Mouse (Mus musculus) stomach, embryonic 16.5 days (tissue): ENCODE measurements around the gene Ifna13. TPM values are rescaled to one million over a fixed set of nuclear protein-coding genes. Genes with fewer than 3 reads are reported as not detected.

Experiments
- ATAC-seq: fragments of 200-750 bp; cut with Nextera tagmentation; 2 replicates; pipeline ENCODE4 v1.8.0; 2017; ENCODE audit warnings: moderate number of reproducible peaks, moderate TSS enrichment; ENCODE audit not compliant: insufficient read depth, low FRiP score
- H3K27ac ChIP-seq: fragments of 300-500 bp; sonication (generic); 2 replicates; pipeline ENCODE4 v1.5.1; 2014; ENCODE audit warnings: low read length
- H3K27me3 ChIP-seq: fragments of 300-500 bp; sonication (generic); 2 replicates; pipeline ENCODE4 v1.6.1; 2014; ENCODE audit warnings: low read length, control low read depth, mixed read lengths; ENCODE audit not compliant: control insufficient read depth, insufficient read depth
- H3K36me3 ChIP-seq: fragments of 300-500 bp; sonication (generic); 2 replicates; pipeline ENCODE4 v1.6.1; 2014; ENCODE audit warnings: low read length; ENCODE audit not compliant: control insufficient read depth, insufficient read depth
- H3K4me1 ChIP-seq: fragments of 300-500 bp; sonication (generic); 2 replicates; pipeline ENCODE4 v1.6.1; 2014; ENCODE audit warnings: low read length, control low read depth, mixed read lengths; ENCODE audit not compliant: control insufficient read depth, insufficient read depth
- H3K4me2 ChIP-seq: fragments of 300-500 bp; sonication (generic); 2 replicates; pipeline ENCODE4 v1.6.1; 2014; ENCODE audit warnings: low read depth, low read length, mixed read lengths
- H3K4me3 ChIP-seq: fragments of 300-500 bp; sonication (generic); replicated peaks from 2 replicates; pipeline ENCODE4 v1.5.1; 2014; ENCODE audit warnings: mild to moderate bottlenecking, low read length
- H3K9ac ChIP-seq: fragments of 300-500 bp; sonication (generic); 2 replicates; pipeline ENCODE4 v1.6.1; 2014; ENCODE audit warnings: low read length
- H3K9me3 ChIP-seq: fragments of 300-500 bp; sonication (generic); replicated peaks from 2 replicates; pipeline ENCODE4 v1.6.1; 2016; ENCODE audit warnings: low read length, control low read depth; ENCODE audit not compliant: control insufficient read depth
- WGBS: fragments of 180-500 bp; shearing (Covaris S2); extraction: QIAGEN DNeasy Blood & Tissue Kit; methylation state at CpG from one replicate; pipeline ENCODE4 v1.1.7; 2014; 5-methylcytosine and 5-hydroxymethylcytosine counted together
- polyA plus RNA-seq: library from polyadenylated mRNA; unstranded; fragments of >200 nt; fragmentation: Nextera tagmentation; extraction: Ambion mirVana; gene quantifications from 2 replicates; pipeline ENCODE4 v1.2.1, GENCODE M21; 2015

The Ifna13 gene
- not detected in 2 replicates for polyA plus RNA-seq

DNA sequence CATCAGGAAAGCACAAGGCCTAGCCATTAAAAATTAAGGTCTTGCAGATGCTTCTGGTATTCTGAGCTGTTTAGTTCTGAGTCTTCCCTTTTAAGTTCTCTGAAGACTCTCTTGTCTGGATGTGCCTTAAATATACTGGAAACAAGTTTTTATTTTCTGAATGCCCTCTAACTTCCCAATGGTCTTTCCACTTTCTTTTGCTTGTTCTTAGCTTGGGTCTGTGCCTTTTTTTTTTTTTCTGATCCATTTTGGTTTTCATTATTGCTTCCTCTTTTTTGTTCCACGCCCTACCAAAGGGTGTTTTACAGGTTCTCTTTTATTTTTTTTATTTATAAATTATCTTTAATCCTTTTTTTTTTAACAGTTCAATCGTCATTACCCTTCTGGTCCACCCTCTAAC, at the start of gene Ifna13:
Gene Ifna13, minus strand, starts transcription at position 101 of the 400 bp plus-strand sequence.
- Histone ChIP-seq H3K27me3 (no peaks in the 10 kb centered on the region), H3K9ac (no peak within 1 kb of the TSS), H3K9me3 (no peaks in the 10 kb centered on the region), H3K36me3 (no peaks in the 10 kb centered on the region), H3K4me2 (no peak within 1 kb of the TSS), H3K4me1 (no peaks in the 10 kb centered on the region), H3K4me3 (no peak within 1 kb of the TSS), H3K27ac (no peak within 1 kb of the TSS)
- no peak for ATAC-seq
- WGBS = 57% methylated on average over 2 of the region's 2 CpGs

DNA sequence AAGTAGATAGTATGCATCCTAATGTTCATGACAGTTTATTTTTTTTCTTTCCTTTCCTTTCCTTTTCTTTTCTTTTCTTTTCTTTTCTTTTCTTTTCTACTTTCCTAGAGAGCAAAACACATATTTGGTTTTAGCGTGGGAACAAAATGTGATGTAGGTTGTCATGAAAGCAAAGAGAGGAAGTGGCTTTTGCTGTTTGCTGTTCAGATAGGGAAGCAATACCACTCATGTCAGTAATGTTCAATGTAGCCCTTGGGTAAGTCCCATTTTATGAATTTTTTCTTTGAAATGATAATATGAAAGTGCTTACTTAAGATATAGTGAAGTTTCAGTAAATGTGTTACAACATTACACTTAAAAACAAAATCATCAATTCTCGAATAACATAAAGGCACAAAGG, 49.1 kb upstream of the Ifna13 start:
- Histone ChIP-seq H3K9ac (no peak overlapping the region), H3K36me3 (no peaks in the 10 kb centered on the region), H3K9me3 (no peaks in the 10 kb centered on the region), H3K4me1 (no peaks in the 10 kb centered on the region), H3K27me3 (no peaks in the 10 kb centered on the region), H3K4me2 (no peak overlapping the region), H3K27ac (no peak overlapping the region), H3K4me3 (no peak overlapping the region)
- WGBS = 87% methylated on average over 2 of the region's 2 CpGs
- ATAC-seq = no peak

- Histone ChIP-seq H3K36me3 (no peaks in the 10 kb centered on the region), H3K4me2 (no peak overlapping the region), H3K27me3 (no peaks in the 10 kb centered on the region), H3K4me3 (no peak overlapping the region), H3K9ac (no peak overlapping the region), H3K4me1 (no peaks in the 10 kb centered on the region), H3K27ac (no peak overlapping the region), H3K9me3 (no peaks in the 10 kb centered on the region)
- no peak for ATAC-seq
- 72% methylated on average over 1 of the region's 1 CpGs for WGBS
Observed at GRCm38 (mm10) chr4:88692537-88692936, 48.3 kb upstream of the Ifna13 start.

DNA sequence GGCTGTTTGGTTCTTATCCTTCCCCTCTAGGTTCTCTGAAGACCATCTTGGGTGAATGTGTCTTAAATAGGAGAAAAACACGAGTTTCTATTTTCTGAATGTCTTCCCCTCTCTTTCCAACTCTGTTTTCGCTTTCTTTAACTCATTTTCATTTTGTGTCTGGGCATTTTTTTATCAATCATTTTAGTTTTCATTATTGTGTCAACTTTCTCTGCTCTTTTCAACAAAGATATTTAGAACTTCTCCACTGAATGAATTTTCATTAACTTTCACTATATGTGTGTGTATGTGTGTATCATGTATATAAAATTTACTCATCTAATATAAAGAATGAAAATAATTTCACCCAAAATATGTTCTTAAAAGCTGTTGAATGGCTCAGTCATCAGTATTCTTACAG, 47.0 kb upstream of the Ifna13 start, which contains the start of gene Ifnab:
Gene Ifnab, minus strand, starts transcription at position 101 of the 400 bp plus-strand sequence.
- WGBS = 52% methylated on average over 2 of the region's 2 CpGs

GRCm38 (mm10) chr4:88683812-88684211, 39.6 kb upstream of the Ifna13 start, which contains the start of gene Ifna2:
Gene Ifna2, minus strand, starts transcription at chr4:88683912.
- Histone ChIP-seq H3K36me3 (no peaks in the 10 kb centered on the region), H3K9me3 (no peaks in the 10 kb centered on the region), H3K4me3 (no peak within 1 kb of the TSS), H3K4me2 (no peak within 1 kb of the TSS), H3K27ac (no peak within 1 kb of the TSS), H3K9ac (no peak within 1 kb of the TSS), H3K4me1 (no peaks in the 10 kb centered on the region), H3K27me3 (no peaks in the 10 kb centered on the region)
- no peak for ATAC-seq
- WGBS = 70% methylated on average over 1 of the region's 1 CpGs

More for the DNA sequence above, 47.0 kb upstream of the Ifna13 start, which contains the start of gene Ifnab:
- Histone ChIP-seq H3K27ac (no peak within 1 kb of the TSS), H3K4me1 (no peaks in the 10 kb centered on the region), H3K36me3 (no peaks in the 10 kb centered on the region), H3K4me2 (no peak within 1 kb of the TSS), H3K27me3 (no peaks in the 10 kb centered on the region), H3K9ac (no peak within 1 kb of the TSS), H3K9me3 (no peaks in the 10 kb centered on the region), H3K4me3 (no peak within 1 kb of the TSS)
- no peak for ATAC-seq

DNA sequence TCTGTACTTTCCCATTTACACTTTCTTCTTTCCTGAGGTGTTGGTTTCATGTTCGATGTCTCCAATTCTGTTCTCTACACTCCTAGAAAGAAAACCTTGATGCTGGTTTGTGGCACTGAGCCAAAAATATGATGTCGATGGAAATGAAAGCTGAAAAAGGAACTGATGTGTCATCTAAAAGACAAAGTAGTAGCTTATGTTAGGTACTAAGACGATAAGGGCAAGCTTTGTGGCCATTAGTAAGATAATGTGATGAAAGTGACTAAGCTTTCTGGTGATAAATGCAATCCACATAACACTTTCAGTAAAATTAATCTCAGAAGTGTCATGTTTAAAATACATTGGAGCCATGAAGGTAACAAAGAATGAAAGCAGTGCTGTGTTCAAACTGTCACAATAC, 37.1 kb upstream of the Ifna13 start:
- H3K4me3 ChIP-seq = no peak overlapping the region
- no peaks in the 10 kb centered on the region for H3K36me3 ChIP-seq
- no peaks in the 10 kb centered on the region for H3K9me3 ChIP-seq
- H3K27me3 ChIP-seq = no peaks in the 10 kb centered on the region
- H3K4me2 ChIP-seq = no peak overlapping the region
- no peak for ATAC-seq
- H3K9ac ChIP-seq = no peak overlapping the region
- no peaks in the 10 kb centered on the region for H3K4me1 ChIP-seq
- 40% methylated on average over 3 of the region's 3 CpGs for WGBS
- H3K27ac ChIP-seq = no peak overlapping the region

DNA sequence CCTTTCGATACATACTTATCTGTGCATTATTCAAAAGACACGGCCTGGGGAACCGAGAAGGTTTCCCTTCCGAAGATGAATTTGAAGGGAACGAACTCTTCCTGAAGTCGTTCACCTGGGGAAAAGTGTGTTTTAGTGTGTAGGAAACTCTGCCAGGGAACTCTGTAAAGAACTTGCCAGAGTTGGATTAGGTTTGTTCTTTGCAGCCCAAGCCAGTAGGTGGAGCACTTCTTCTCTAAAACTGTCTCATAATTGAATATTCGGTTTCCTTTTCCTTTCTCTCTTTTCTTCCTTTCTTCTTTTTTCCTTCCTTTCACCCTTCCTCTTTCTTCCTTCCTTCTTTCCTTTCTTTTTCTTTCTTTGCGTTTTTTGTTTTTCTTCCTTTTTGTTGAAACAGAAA, 36.1 kb upstream of the Ifna13 start:
- no peak overlapping the region for H3K9ac ChIP-seq
- no peaks in the 10 kb centered on the region for H3K27me3 ChIP-seq
- ATAC-seq = no peak
- no peak overlapping the region for H3K27ac ChIP-seq
- H3K4me3 ChIP-seq = no peak overlapping the region
- no peaks in the 10 kb centered on the region for H3K9me3 ChIP-seq
- 43% methylated on average over 8 of the region's 8 CpGs for WGBS
- H3K4me1 ChIP-seq = no peaks in the 10 kb centered on the region
- no peaks in the 10 kb centered on the region for H3K36me3 ChIP-seq
- H3K4me2 ChIP-seq = no peak overlapping the region

- Histone ChIP-seq H3K36me3 (no peaks in the 10 kb centered on the region), H3K27ac (no peak within 1 kb of the TSS), H3K4me1 (no peaks in the 10 kb centered on the region), H3K27me3 (no peaks in the 10 kb centered on the region), H3K4me2 (no peak within 1 kb of the TSS), H3K9me3 (no peaks in the 10 kb centered on the region), H3K9ac (no peak within 1 kb of the TSS), H3K4me3 (no peak within 1 kb of the TSS)
- WGBS = 76% methylated on average over 1 of the region's 1 CpGs
- no peak for ATAC-seq
Observed at GRCm38 (mm10) chr4:88676824-88677223, 32.6 kb upstream of the Ifna13 start, which contains the start of gene Ifna16. Gene Ifna16, minus strand, starts transcription at chr4:88676924.

- no peaks in the 10 kb centered on the region for H3K36me3 ChIP-seq
- ATAC-seq = no peak
- no peak overlapping the region for H3K4me3 ChIP-seq
- no peaks in the 10 kb centered on the region for H3K4me1 ChIP-seq
- WGBS = 37% methylated on average over 1 of the region's 1 CpGs
- no peaks in the 10 kb centered on the region for H3K27me3 ChIP-seq
- no peak overlapping the region for H3K27ac ChIP-seq
- H3K9me3 ChIP-seq = no peaks in the 10 kb centered on the region
- H3K4me2 ChIP-seq = no peak overlapping the region
- no peak overlapping the region for H3K9ac ChIP-seq
Observed at GRCm38 (mm10) chr4:88655461-88655860, 11.2 kb upstream of the Ifna13 start.
